Mouse (Mus musculus): Measurements from ENCODE around the gene Abhd14b.

GRCm38 (mm10) chr9:106499667-106500066, 52.4 kb downstream of the Abhd14b start, which contains the start of gene Iqcf1:
- TF ChIP-seq CTCF (IDR thresholded peaks at IDR 0.05; ENCODE audit: extremely low read depth, insufficient read depth, insufficient read length, insufficient replicate concordance) (no peak), POLR2A (IDR thresholded peaks at IDR 0.05; ENCODE audit: low read depth, low read length) (no peak)
